Mouse (Mus musculus): ENCODE measurements around the gene Gm11037.
"Not testable (repeated sequence)": the region's sequence is repeated elsewhere in the genome, so short reads cannot be mapped to it uniquely, and the experiment has no call there.

The Gm11037 gene

DNA sequence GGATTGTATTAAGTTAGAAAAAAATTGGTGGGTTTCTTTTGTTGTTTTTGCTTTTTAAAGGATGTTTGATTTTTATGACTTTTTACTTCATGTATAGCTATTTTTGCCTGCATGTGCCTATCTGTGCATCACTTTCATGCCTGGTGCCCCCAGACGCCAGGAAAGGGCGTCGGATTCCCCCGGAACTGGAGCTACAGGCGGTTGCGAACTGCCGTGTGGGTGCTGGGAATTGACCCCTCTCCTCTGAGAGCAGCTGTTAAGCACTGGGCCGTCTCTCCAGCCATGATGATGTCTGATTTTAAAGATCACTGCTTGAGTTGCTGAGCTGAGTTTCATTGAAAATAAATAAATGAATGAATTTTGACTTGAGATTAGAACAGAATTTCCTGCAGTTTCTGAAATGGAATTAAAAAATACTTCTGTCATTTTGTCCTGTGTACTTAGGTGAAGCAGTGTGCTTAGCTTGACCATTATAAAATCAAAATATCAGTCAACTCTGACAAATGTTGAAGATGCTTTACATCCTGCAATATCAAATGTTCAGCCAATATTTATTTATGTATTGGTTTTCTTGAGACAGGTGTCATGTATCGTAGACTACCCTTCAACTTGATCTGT is at the start of gene Gm11037:
Gene Gm11037, plus strand, starts transcription at position 568 of the 618 bp plus-strand sequence.
- no peak for DNase-seq (ENCODE audit: low read depth in 2 of 2, low spot score in 2 of 2)

- DNase-seq (ENCODE audit: low read depth in 2 of 2, low spot score in 2 of 2) = no peak
These were observed 49.1 kb upstream of the Gm11037 start for GRCm38 (mm10) chr2:131084206-131084605.

DNA sequence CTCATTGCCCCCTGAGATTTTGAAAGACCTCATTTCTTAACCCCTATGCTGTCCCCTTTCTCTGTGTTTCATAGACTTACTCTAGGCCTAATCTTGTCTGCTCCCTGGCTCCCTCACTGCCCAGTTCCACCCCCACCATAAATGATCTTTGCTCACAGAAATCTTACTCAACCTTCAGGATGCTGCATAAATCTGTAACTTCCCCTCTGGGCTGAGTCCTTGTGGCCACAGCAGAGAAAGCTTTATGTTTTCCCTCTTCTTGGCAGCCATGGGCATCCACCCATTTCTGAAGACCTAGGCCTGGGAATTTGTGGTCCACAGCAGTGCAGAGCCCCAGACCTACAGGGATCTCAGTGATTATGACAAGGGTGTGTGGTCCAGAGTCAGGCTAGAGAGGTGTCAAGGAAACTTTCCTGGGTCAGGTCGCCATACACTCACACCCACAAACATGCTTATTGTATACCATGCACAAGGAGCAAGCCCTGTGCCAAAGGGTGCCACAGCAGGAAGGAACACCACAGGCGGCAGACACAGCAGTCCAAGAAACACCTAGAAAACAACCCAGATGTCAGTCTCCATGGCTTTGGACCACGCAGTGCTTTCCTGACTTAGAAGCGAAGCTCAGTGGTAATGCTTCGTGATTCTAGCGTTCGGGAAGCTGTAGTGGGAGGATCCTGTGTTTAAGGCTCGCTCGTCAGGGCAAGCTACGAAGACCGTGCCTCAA is 46.5 kb upstream of the Gm11037 start, which contains the start of gene Siglec1:
Gene Siglec1, minus strand, starts transcription at position 99 of the 724 bp plus-strand sequence.
- no peak for DNase-seq (ENCODE audit: low read depth in 2 of 2, low spot score in 2 of 2)

GRCm38 (mm10) chr2:131088581-131088980 is 44.7 kb upstream of the Gm11037 start:
- DNase-seq (ENCODE audit: low read depth in 2 of 2, low spot score in 2 of 2) = no peak

GRCm38 (mm10) chr2:131089634-131090033 is 43.7 kb upstream of the Gm11037 start:
- no peak for DNase-seq (ENCODE audit: low read depth in 2 of 2, low spot score in 2 of 2)

GRCm38 (mm10) chr2:131090852-131091251 is 42.4 kb upstream of the Gm11037 start:
- no peak for DNase-seq (ENCODE audit: low read depth in 2 of 2, low spot score in 2 of 2)

DNA sequence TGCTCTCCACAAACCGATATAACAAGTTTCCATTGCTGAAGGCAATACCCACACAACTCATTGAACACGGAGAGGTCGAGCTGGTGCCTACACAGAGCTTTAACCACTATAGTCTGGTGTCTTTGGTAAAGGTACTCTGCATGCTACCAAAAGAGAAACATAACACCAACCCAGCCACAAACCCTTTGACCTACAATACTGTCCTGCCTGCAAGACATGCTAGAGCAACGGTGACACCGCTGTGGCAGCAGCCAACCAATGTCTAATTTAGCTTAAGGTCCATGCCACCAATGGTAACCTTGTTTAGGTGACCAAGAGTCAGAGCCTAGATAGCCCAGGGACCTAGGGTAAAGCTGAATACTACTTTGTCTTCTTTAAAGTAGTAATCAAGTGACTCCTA is 39.7 kb upstream of the Gm11037 start:
- DNase-seq (ENCODE audit: low read depth in 2 of 2, low spot score in 2 of 2) = no peak

DNA sequence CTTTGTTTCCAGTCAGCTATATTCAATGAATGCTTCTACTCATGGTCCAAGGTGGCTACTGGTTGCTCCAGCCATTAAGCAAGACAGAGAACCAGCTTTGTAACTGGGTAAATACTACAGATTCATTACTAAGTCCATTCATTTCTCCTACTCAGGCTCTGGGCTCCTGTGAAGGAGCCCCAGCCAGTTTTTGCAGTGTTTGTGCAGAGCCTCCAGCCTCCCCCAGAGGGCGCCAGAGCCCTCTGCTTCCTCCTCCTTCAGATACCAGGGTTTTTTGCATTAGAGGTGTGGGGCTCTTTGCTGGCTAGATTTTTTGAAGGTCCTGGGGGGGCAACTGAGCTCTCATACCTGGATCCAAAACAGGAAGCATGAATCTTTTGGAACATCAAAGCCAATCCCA is 38.5 kb upstream of the Gm11037 start:
- DNase-seq (ENCODE audit: low read depth in 2 of 2, low spot score in 2 of 2) = peak; percentile 60 to 61

DNA sequence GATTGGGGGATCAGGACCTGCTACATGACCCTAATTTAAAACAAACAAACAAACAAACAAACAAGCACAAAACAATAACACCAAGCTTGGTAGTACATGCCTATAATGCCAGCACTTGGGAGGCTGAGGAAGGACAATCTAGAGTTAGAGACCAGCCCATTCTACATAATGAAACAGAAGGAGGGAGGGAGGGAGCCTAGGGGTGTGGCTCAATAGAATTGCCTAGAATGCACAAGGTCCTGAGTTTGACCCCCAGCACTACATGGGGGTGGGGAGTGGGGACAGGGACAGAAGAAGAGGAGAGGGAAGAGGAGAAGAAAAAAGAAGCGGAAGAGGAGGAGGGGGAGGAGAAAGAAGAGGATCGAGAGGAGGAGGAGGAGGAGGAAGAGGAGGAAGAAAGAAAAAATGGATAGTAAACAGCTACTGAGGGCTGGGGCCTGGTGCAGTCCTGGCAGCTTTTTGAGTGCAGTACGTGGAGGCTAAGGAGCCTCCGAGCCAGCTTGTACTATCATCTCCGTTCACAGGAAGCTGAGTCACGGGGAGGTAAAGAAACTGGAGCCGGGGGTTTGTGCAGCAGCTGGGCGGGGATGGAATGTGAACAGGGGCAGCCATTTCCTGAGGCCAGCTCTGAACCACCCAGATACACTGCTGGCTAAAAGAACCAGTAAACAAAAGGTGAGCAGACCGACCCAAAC is 37.0 kb upstream of the Gm11037 start:
- DNase-seq (ENCODE audit: low read depth in 2 of 2, low spot score in 2 of 2) = no peak

GRCm38 (mm10) chr2:131097087-131097486 is 36.2 kb upstream of the Gm11037 start:
- no peak for DNase-seq (ENCODE audit: low read depth in 2 of 2, low spot score in 2 of 2)

DNA sequence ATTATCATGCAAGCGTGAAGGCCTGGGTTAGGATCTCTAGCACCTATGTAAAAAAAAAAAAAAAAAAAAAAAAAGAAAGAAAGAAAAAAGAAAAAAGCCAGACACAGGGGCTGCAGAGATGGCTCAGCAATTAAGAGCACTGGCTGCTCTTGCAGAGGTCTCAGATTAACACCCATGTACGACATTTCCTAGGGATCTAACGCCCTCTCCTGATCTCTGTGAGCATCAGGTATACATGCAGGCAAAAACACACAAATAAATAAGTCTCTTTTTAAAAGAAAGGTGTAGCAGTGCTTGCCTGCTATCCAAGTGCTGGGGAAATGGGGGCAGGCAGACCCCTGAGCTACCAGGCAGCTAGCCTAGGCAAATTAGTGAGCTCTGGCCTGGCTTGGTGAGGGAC is 31.8 kb upstream of the Gm11037 start:
- no peak for DNase-seq (ENCODE audit: low read depth in 2 of 2, low spot score in 2 of 2)

GRCm38 (mm10) chr2:131104021-131104420 is 29.3 kb upstream of the Gm11037 start:
- DNase-seq (ENCODE audit: low read depth in 2 of 2, low spot score in 2 of 2) = no peak

DNA sequence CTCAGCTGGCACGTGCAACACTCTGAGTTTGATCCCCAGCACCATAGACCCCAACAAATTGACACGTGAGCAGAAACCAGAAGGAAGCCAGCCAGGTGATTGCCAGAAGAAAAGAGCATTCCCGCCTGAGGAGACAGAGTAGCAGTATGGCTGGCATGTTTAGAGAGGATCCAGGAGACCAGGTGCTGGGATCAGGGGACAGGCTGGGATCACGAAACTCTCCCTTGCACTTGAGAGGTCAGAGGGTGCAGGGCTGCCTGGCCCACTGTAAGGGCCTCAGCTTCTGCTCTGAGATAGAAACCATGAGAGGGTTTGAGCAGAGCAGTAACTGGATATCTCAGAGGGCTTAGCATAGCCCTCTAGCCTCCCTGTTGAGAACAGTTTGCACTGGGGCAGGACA is 28.2 kb upstream of the Gm11037 start:
- not testable (repeated sequence) for DNase-seq (ENCODE audit: low read depth in 2 of 2, low spot score in 2 of 2)

DNA sequence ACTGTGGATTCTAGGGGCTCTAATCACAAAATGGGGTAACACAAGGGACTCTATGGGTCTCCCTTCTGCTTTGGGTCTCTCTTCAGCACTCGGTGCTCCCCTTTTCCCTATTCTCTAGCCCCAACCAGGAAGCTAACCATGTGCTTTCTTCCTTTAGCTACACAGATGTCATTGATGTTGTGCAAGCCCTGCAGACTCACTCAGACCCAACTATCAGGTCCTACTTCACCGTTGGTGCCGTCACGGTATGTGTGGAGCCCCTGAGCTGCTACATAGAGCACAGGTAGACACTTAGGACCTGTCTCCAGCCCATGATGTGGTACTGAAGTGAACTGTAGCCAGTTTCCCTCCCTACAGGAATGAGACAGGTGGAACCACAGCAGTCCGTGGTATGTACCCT is 27.3 kb upstream of the Gm11037 start:
- no peak for DNase-seq (ENCODE audit: low read depth in 2 of 2, low spot score in 2 of 2)

DNA sequence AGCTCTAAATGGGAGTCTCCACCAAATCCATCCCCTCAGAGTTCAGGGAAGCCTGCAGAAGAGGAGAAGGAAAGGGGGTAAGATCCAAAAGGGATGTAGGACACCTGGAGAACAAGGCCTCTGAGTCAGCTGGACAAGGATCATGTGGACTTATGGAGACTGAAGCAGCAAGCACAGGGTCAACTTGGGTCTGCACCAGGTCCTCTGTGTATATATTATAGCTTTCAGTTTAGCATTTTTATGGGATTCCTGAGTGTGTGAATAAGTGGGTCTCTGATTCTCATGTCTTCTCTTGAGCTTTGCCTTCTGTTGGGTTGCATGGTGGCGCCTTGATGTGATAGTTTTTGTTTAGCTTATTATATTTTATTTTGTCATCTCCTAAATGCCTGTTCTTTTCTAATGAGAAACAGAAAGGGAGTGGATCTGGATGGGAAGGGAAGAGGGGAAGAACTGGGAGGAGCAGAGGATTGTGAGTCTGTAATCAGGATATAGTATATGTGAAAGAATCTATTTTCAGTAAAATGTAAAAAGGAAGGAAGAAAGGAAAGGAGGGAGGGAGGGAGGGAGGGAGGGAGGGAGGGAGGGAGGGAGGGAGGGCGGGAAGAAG is 14.2 kb upstream of the Gm11037 start:
- DNase-seq (ENCODE audit: low read depth in 2 of 2, low spot score in 2 of 2) = no peak

DNA sequence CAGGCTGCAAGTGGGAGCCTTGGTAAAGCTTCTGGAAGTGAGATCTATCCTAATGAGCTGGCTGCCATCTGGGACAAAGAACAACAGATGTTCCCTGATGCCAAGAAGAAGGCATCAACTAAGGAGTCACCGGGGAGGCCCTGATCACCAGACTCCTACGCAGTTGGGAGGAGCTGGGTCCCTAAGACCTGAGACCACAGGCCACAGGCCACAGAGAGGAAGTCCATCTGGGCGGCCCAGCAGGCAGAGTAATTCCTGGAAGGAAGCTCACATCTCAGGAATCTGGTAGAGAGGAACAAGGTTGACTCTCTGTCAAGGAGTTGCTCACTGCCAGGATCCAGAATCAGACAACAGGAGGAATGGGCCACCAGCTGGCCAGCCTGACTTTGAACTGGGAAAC is 9.1 kb upstream of the Gm11037 start:
- DNase-seq (ENCODE audit: low read depth in 2 of 2, low spot score in 2 of 2) = no peak

DNA sequence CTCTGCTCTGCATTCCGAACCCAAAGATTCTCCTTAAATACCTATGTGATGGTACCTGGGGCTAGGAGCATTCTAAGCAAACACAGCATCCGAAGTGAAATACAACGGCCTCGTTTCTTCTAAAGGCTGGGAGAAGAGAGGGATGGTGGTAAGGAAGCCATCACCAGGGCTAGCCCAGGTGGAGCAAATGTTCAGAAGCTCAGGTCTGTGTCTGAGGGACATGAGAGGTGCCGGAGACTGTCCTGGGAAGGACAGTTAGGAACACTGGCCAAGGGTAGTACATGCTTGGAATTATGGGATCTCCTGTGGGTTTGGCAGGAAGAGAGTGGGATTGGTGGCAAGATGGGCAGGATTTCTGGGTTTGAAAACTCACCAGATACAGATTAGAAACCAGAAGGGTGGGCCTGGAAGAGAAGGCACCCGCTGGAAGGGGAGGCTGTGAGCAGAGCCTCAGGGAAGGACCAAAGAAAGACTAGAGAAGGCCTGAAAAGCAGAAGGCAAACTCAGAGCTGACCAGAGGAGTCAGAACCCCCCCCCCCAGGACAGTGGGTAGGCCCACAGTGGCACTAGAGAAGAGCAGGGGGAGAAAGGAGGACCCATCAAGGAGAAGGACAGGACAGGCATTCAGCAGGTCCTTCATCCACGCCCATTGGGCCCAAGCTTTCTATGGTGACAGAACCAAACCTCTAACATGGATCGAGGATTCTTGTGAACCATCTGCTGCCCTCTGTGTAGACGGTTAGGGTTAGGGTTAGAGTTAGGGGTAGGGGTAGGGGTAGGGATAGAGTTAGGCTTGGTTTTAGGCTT is 7.9 kb upstream of the Gm11037 start:
- no peak for DNase-seq (ENCODE audit: low read depth in 2 of 2, low spot score in 2 of 2)

DNA sequence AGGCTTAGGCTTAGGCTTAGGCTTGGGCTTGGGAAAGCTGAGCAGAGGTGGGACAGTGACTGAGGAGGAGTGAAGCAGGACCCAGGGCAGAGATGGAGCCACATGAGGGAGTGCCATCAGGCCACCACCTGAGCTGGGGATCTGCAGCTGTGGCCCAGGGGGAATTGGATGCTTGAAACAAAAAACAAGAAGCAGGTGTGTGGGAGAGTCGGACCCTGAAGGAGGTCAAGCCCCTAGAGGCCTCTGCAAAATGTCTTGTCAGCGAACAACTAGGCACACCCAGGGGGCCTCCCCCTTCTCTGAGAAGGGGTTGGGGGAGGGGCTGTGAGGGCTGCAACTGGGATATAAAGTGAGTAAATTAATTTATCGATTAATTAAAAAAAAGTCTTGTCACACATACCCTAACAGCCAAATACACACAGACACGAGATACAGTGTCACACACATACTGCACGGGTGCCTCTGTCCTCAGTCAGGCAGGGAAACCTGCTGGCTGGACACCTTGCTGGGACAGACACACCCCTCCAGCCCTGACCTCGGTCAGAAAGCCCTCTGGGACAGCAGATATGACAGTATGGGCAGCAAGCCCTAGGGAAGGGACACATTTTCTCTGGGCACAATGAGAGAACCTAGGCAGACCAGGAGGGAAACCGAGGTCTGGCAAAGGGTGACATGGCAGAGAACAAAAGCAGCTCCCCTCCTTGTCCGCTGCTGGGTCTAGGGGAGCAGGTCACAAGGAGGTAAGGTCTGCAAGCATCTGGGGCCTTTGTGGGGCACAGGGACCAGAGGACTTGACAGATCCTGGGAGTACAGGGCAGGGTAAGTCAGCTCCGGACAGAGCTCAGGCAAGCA is 7.1 kb upstream of the Gm11037 start:
- DNase-seq (ENCODE audit: low read depth in 2 of 2, low spot score in 2 of 2) = no peak

DNA sequence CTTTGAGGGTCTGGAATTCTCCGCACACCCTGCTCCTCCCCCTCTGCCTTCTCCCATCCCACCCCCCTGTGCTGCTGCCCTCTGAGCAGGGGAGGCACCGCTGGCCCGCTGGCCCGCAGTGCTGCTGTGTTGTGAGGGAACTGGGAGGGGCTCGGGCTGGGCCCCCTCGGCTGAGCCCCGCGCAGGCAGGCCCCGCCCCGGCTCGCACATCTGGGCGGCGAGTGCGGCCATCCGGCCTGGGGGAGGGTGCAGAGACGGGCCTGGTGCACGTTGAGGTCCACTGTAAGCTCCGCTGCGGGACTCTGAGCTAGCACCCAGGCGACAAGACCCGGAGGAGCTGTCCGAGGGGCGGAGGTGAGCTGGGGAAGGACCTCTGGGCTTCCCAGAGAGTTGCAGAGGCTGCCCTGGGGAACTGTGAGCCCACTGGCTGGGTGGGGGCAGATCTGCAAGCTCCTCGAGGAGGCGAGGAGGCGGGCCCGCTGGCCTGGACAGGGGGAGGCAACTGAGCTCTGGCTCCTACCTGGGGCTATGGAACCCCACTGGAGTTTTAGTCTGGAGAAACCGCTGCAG is 6.1 kb upstream of the Gm11037 start, which contains the start of gene Hspa12b:
Gene Hspa12b, plus strand, starts transcription at position 120 of the 570 bp plus-strand sequence.
- no peak for DNase-seq (ENCODE audit: low read depth in 2 of 2, low spot score in 2 of 2)

- no peak for DNase-seq (ENCODE audit: low read depth in 2 of 2, low spot score in 2 of 2)
These were observed 5.1 kb upstream of the Gm11037 start for GRCm38 (mm10) chr2:131128211-131128610.

All from CD8-positive naive resting alpha-beta T cell, adult 2 months (primary cell).